ENCODE assay signal across 15 mouse cellular contexts in the genomic region with DNA sequence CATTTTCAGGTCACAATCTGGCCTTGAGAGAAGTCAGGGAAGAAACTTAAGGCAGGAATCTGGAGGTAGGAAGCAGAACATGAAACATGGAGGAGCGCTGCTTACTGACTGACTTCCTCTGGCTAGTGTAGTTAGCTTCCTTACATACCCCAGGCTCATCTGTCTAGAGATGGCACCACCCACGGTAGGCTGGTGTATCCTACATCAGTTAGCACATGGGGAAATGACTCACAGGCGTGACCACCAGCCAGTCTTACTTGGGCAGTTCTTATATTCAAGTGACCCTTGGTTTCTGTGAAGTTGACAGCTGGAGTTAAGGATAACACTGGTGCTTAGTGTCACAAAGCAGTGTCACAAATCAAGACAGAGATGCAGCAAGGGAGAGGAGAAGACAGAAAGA.
"Had no signal": no experiment of that assay in that cellular context is flagged by ENCODE, and none has a peak within 500 bp of the region (broad histone marks: within the 10 kb centered on the region; RNA-seq: fewer than 3 reads in every experiment).

No protein-coding gene starts in this region.

- H3K4me2 ChIP-seq: limb, embryonic 15.5 days; liver, embryonic 12.5 days; lung, embryonic 14.5 days; neural tube, embryonic 15.5 days had no signal

- H3K4me1 ChIP-seq: limb, embryonic 15.5 days; liver, embryonic 12.5 days; neural tube, embryonic 15.5 days had no signal

- DNase-seq: kidney, adult 11 months; kidney, postnatal 14 days; lung, embryonic 14.5 days; lung, postnatal 10 days; lung, postnatal 4 days; midbrain, embryonic 14.5 days; spleen, adult 18-20 months; thymus, adult 18-20 months; thymus, postnatal 14 days had no signal

- H3K9me3 ChIP-seq: limb, embryonic 15.5 days; liver, embryonic 12.5 days; midbrain, embryonic 10.5 days; neural tube, embryonic 15.5 days had no signal

- ATAC-seq: liver, embryonic 12.5 days had no signal

- H3K27ac ChIP-seq: left cerebral cortex, adult 2 months; limb, embryonic 15.5 days; liver, embryonic 12.5 days; midbrain, embryonic 10.5 days; neural tube, embryonic 15.5 days had no signal

- H3K27me3 ChIP-seq: limb, embryonic 15.5 days; liver, embryonic 12.5 days; neural tube, embryonic 15.5 days had no signal

- H3K36me3 ChIP-seq: limb, embryonic 15.5 days; liver, embryonic 12.5 days; midbrain, embryonic 10.5 days; neural tube, embryonic 15.5 days had no signal

- H3K4me3 ChIP-seq: left cerebral cortex, adult 2 months; limb, embryonic 15.5 days; liver, embryonic 12.5 days; midbrain, embryonic 10.5 days; myocyte; neural tube, embryonic 15.5 days had no signal

- H3K9ac ChIP-seq: limb, embryonic 15.5 days; liver, embryonic 12.5 days; lung, embryonic 14.5 days; neural tube, embryonic 15.5 days had no signal
